Mouse (Mus musculus) kidney, embryonic 16.5 days (tissue): Measurements from ENCODE around the gene Stat1. TPM values are rescaled to one million over a fixed set of nuclear protein-coding genes. Genes with fewer than 3 reads are reported as not detected.

Source experiments
- ATAC-seq: fragments of 200-750 bp; cut with Nextera tagmentation; 2 replicates; pipeline ENCODE4 v1.8.0; 2017; ENCODE audit warnings: moderate TSS enrichment; ENCODE audit not compliant: low FRiP score, low TSS enrichment
- H3K27ac ChIP-seq: fragments of 300-500 bp; sonication (generic); 2 replicates; pipeline ENCODE4 v1.5.1; 2014; ENCODE audit warnings: low read length
- H3K27me3 ChIP-seq: fragments of 300-500 bp; sonication (generic); 2 replicates; pipeline ENCODE4 v1.6.1; 2014; ENCODE audit warnings: low read length, control low read depth, mixed read lengths; ENCODE audit not compliant: insufficient read depth
- H3K36me3 ChIP-seq: fragments of 300-500 bp; sonication (generic); 2 replicates; pipeline ENCODE4 v1.6.1; 2014; ENCODE audit warnings: low read length, control low read depth, mixed read lengths; ENCODE audit not compliant: insufficient read depth
- H3K4me1 ChIP-seq: fragments of 300-500 bp; sonication (generic); 2 replicates; pipeline ENCODE4 v1.6.1; 2014; ENCODE audit warnings: low read length, control low read depth, mixed read lengths; ENCODE audit not compliant: insufficient read depth
- H3K4me2 ChIP-seq: fragments of 300-500 bp; sonication (generic); replicated peaks from 2 replicates; pipeline ENCODE4 v1.6.1; 2014; ENCODE audit warnings: low read depth, low read length
- H3K4me3 ChIP-seq: fragments of 300-500 bp; sonication (generic); 2 replicates; pipeline ENCODE4 v1.5.1; 2014; ENCODE audit warnings: mild to moderate bottlenecking, low read length
- H3K9ac ChIP-seq: fragments of 300-500 bp; sonication (generic); replicated peaks from 2 replicates; pipeline ENCODE4 v1.6.1; 2014; ENCODE audit warnings: low read length
- H3K9me3 ChIP-seq: fragments of 300-500 bp; sonication (generic); 2 replicates; pipeline ENCODE4 v1.6.1; 2016; ENCODE audit warnings: low read length, control low read depth
- WGBS: fragments of 180-500 bp; shearing (Covaris S2); extraction: QIAGEN DNeasy Blood & Tissue Kit; methylation state at CpG from one replicate; pipeline ENCODE4 v1.1.7; 2014; 5-methylcytosine and 5-hydroxymethylcytosine counted together
- polyA plus RNA-seq: library from polyadenylated mRNA; unstranded; fragments of >200 nt; fragmentation: Nextera tagmentation; extraction: Ambion mirVana; gene quantifications from 2 replicates; pipeline ENCODE4 v1.2.1, GENCODE M21; 2015

Gene Stat1
- polyA plus RNA-seq, 1 experiment from 2014 or later: 18.6 TPM

DNA sequence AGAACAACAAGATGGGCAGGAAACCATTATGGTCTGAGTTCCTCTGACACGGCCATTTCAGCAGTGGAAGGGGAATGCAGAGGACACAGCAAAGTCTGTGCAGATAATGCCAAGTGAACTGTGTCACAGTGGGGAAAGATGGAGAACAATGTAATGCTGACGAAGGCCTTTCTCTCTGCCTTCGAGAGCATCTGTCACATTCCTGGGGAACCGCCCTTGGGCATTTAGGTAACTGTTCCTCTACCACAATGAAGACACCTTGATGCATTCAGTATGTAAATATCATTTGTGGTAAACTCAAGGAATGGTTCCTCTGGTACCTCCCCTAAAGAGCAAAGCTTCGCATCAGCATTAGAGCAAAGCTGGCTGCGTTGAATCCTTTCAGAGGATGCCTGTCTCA, 8.1 kb downstream of the Stat1 start:
- Histone ChIP-seq H3K9me3 (no peaks in the 10 kb centered on the region), H3K4me1 (no peaks in the 10 kb centered on the region), H3K9ac (no peak overlapping the region), H3K4me3 (no peak overlapping the region), H3K27ac (no peak overlapping the region), H3K27me3 (no peaks in the 10 kb centered on the region), H3K36me3 (peaks cover 10% of the 10 kb centered on the region), H3K4me2 (no peak overlapping the region)
- 96% methylated on average over 6 of the region's 6 CpGs for WGBS
- ATAC-seq: no peak

DNA sequence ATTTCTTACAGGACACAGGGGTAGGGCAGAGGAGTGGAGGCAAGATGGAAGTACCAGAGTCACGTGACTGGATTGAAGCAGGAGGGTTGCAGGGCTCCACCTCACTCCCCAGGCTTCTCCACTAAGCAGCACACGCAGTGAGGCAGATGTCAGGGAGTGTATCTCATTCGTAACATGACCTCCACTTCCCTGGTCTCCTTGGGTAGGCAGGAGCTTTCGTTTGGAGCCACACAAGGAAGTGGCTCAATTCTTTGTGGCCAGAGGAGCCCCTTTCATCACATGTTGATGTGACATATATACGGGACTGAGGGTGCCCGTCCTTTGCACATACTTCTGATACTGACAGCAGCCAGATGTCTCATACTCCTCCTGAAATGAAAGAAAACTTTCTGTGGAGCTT, 10.6 kb downstream of the Stat1 start:
- H3K27ac ChIP-seq: no peak overlapping the region
- WGBS: 48% methylated on average over 6 of the region's 6 CpGs
- no peak overlapping the region for H3K9ac ChIP-seq
- H3K9me3 ChIP-seq: no peaks in the 10 kb centered on the region
- H3K4me1 ChIP-seq: no peaks in the 10 kb centered on the region
- no peak for ATAC-seq
- no peak overlapping the region for H3K4me3 ChIP-seq
- H3K36me3 ChIP-seq: peaks cover 7% of the 10 kb centered on the region
- H3K4me2 ChIP-seq: no peak overlapping the region
- H3K27me3 ChIP-seq: no peaks in the 10 kb centered on the region

- WGBS: 84% methylated on average over 11 of the region's 11 CpGs
- H3K9me3 ChIP-seq: no peaks in the 10 kb centered on the region
- H3K27me3 ChIP-seq: no peaks in the 10 kb centered on the region
Measured at GRCm38 (mm10) chr1:52131787-52132377, 12.6 kb downstream of the Stat1 start.

DNA sequence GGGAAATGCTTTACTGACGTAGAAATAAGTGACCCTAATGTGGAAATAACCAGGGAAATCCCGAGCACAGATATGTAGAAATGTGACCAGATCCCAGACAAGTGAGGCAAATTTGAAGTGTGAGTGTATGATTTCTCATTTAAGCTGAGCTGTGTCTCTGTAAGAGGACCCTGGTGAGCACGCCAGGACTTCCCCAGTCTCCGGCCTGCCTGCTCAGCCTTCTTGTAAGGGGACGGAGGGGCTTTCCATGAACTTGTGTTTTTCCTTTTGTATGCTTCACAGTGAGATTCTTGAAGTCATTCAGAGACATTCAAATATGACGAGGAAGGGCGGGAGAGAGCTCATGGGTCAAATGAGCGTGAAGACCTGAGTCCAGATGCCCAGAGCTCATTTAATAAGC, 14.0 kb downstream of the Stat1 start:
- H3K9ac ChIP-seq: no peak overlapping the region
- no peaks in the 10 kb centered on the region for H3K9me3 ChIP-seq
- H3K4me1 ChIP-seq: no peaks in the 10 kb centered on the region
- no peaks in the 10 kb centered on the region for H3K36me3 ChIP-seq
- H3K27ac ChIP-seq: no peak overlapping the region
- no peaks in the 10 kb centered on the region for H3K27me3 ChIP-seq
- H3K4me2 ChIP-seq: no peak overlapping the region
- WGBS: 84% methylated on average over 8 of the region's 8 CpGs
- H3K4me3 ChIP-seq: no peak overlapping the region
- ATAC-seq: no peak

More at GRCm38 (mm10) chr1:52131787-52132377, 12.6 kb downstream of the Stat1 start:
- Histone ChIP-seq H3K27ac (no peak overlapping the region), H3K9ac (no peak overlapping the region), H3K4me2 (no peak overlapping the region), H3K4me1 (no peaks in the 10 kb centered on the region), H3K36me3 (peaks cover 2% of the 10 kb centered on the region), H3K4me3 (no peak overlapping the region)
- ATAC-seq: no peak

GRCm38 (mm10) chr1:52137292-52137691, 18.1 kb downstream of the Stat1 start:
- no peak overlapping the region for H3K4me2 ChIP-seq
- no peak overlapping the region for H3K27ac ChIP-seq
- H3K9me3 ChIP-seq: no peaks in the 10 kb centered on the region
- H3K36me3 ChIP-seq: no peaks in the 10 kb centered on the region
- 84% methylated on average over 16 of the region's 16 CpGs for WGBS
- H3K4me3 ChIP-seq: no peak overlapping the region
- no peak overlapping the region for H3K9ac ChIP-seq
- ATAC-seq: no peak
- H3K4me1 ChIP-seq: peaks cover 5% of the 10 kb centered on the region; the same call in 1 of the 2 replicates
- no peaks in the 10 kb centered on the region for H3K27me3 ChIP-seq

- Histone ChIP-seq H3K9ac (no peak overlapping the region), H3K36me3 (no peaks in the 10 kb centered on the region), H3K4me2 (no peak overlapping the region), H3K27ac (no peak overlapping the region), H3K4me3 (no peak overlapping the region), H3K9me3 (no peaks in the 10 kb centered on the region), H3K4me1 (peaks cover 7% of the 10 kb centered on the region; the same call in 1 of the 2 replicates), H3K27me3 (no peaks in the 10 kb centered on the region)
- no peak for ATAC-seq
- 42% methylated on average over 9 of the region's 9 CpGs for WGBS
Measured at GRCm38 (mm10) chr1:52140534-52140933, 21.3 kb downstream of the Stat1 start.

DNA sequence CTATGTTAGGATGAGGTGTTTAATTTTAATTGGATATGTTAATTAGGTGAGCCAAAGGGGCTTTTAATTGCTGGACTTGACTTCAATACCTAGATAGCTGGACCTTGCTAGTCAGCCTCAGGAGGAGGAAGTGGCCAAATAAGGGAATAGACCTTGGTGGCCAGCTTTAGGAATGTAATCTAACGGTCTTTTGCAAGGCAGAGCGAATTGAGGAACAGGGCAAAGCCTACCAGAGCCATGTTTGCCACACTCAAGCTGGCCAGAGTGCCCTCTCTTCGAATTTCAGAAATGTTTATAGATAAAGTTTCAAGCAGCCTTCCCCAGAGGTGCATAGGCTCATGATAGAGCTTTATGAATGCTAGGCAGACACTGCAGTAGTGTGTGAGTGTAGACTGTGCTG, 22.2 kb downstream of the Stat1 start:
- H3K4me3 ChIP-seq: no peak overlapping the region
- no peaks in the 10 kb centered on the region for H3K36me3 ChIP-seq
- no peaks in the 10 kb centered on the region for H3K9me3 ChIP-seq
- H3K9ac ChIP-seq: no peak overlapping the region
- ATAC-seq: no peak
- H3K27ac ChIP-seq: no peak overlapping the region
- H3K4me2 ChIP-seq: no peak overlapping the region
- H3K4me1 ChIP-seq: peaks cover 7% of the 10 kb centered on the region; the same call in 1 of the 2 replicates
- H3K27me3 ChIP-seq: no peaks in the 10 kb centered on the region
- 65% methylated on average over 3 of the region's 3 CpGs for WGBS

GRCm38 (mm10) chr1:52142117-52142516, 22.9 kb downstream of the Stat1 start:
- 82% methylated on average over 4 of the region's 4 CpGs for WGBS
- ATAC-seq: no peak
- no peak overlapping the region for H3K4me3 ChIP-seq

GRCm38 (mm10) chr1:52143191-52143590, 24.0 kb downstream of the Stat1 start:
- ATAC-seq: no peak
- no peaks in the 10 kb centered on the region for H3K27me3 ChIP-seq
- 69% methylated on average over 4 of the region's 4 CpGs for WGBS

More at GRCm38 (mm10) chr1:52142117-52142516, 22.9 kb downstream of the Stat1 start:
- H3K4me1 ChIP-seq: peaks cover 7% of the 10 kb centered on the region; the same call in 1 of the 2 replicates
- H3K36me3 ChIP-seq: no peaks in the 10 kb centered on the region
- H3K27me3 ChIP-seq: no peaks in the 10 kb centered on the region
- H3K4me2 ChIP-seq: no peak overlapping the region
- no peak overlapping the region for H3K9ac ChIP-seq
- H3K9me3 ChIP-seq: no peaks in the 10 kb centered on the region
- H3K27ac ChIP-seq: no peak overlapping the region

GRCm38 (mm10) chr1:52143596-52144156, 24.4 kb downstream of the Stat1 start:
- WGBS: 76% methylated on average over 7 of the region's 7 CpGs
- no peak overlapping the region for H3K9ac ChIP-seq
- H3K4me1 ChIP-seq: peaks cover 11% of the 10 kb centered on the region
- H3K27ac ChIP-seq: no peak overlapping the region
- no peaks in the 10 kb centered on the region for H3K27me3 ChIP-seq
- H3K4me2 ChIP-seq: no peak overlapping the region
- ATAC-seq: no peak
- no peaks in the 10 kb centered on the region for H3K36me3 ChIP-seq
- H3K4me3 ChIP-seq: no peak overlapping the region
- no peaks in the 10 kb centered on the region for H3K9me3 ChIP-seq

More at GRCm38 (mm10) chr1:52143191-52143590, 24.0 kb downstream of the Stat1 start:
- Histone ChIP-seq H3K4me2 (no peak overlapping the region), H3K4me1 (peaks cover 7% of the 10 kb centered on the region; the same call in 1 of the 2 replicates), H3K27ac (no peak overlapping the region), H3K9ac (no peak overlapping the region), H3K4me3 (no peak overlapping the region), H3K9me3 (no peaks in the 10 kb centered on the region), H3K36me3 (no peaks in the 10 kb centered on the region)
